Mouse (Mus musculus) limb, embryonic 12.5 days (tissue): Measurements from ENCODE around the gene Helz2. TPM values are rescaled to one million over a fixed set of nuclear protein-coding genes. Genes with fewer than 3 reads are reported as not detected.

Source experiments
- ATAC-seq: fragments of 200-750 bp; cut with Nextera tagmentation; 2 replicates; pipeline ENCODE4 v1.8.0; 2017; ENCODE audit warnings: low read depth, moderate TSS enrichment; ENCODE audit not compliant: insufficient number of reproducible peaks, insufficient read depth, low FRiP score, low TSS enrichment
- H3K27ac ChIP-seq: fragments of 300-500 bp; sonication (generic); 2 replicates; pipeline ENCODE4 v1.5.1; 2016; ENCODE audit warnings: mild to moderate bottlenecking, moderate library complexity
- H3K27me3 ChIP-seq: fragments of 300-500 bp; sonication (generic); 2 replicates; pipeline ENCODE4 v1.6.1; 2016; ENCODE audit warnings: mild to moderate bottlenecking, moderate library complexity
- H3K36me3 ChIP-seq: fragments of 300-500 bp; sonication (generic); 2 replicates; pipeline ENCODE4 v1.6.1; 2016; ENCODE audit warnings: mild to moderate bottlenecking, moderate library complexity
- H3K4me1 ChIP-seq: fragments of 300-500 bp; sonication (generic); replicated peaks from 2 replicates; pipeline ENCODE4 v1.6.1; 2016
- H3K4me2 ChIP-seq: fragments of 300-500 bp; sonication (generic); 2 replicates; pipeline ENCODE4 v1.6.1; 2016; ENCODE audit warnings: mild to moderate bottlenecking, moderate library complexity
- H3K4me3 ChIP-seq: fragments of 300-500 bp; sonication (generic); replicated peaks from 2 replicates; pipeline ENCODE4 v1.5.1; 2016; ENCODE audit warnings: mild to moderate bottlenecking
- H3K9ac ChIP-seq: fragments of 300-500 bp; sonication (generic); replicated peaks from 2 replicates; pipeline ENCODE4 v1.6.1; 2016; ENCODE audit warnings: mild to moderate bottlenecking, moderate library complexity
- H3K9me3 ChIP-seq: fragments of 300-500 bp; sonication (generic); 2 replicates; pipeline ENCODE4 v1.6.1; 2016; ENCODE audit warnings: mild to moderate bottlenecking, moderate library complexity
- WGBS: fragments of 180-500 bp; shearing (Covaris S2); methylation state at CpG from one replicate; pipeline ENCODE4 v1.1.7; 2016; 5-methylcytosine and 5-hydroxymethylcytosine counted together
- polyA plus RNA-seq: library from polyadenylated mRNA; unstranded; fragments of >200 nt; fragmentation: Nextera tagmentation; extraction: Ambion mirVana; gene quantifications from 2 replicates; pipeline ENCODE4 v1.2.1, GENCODE M21; 2016

Helz2 gene
- polyA plus RNA-seq, 1 experiment from 2014 or later, result 1.3 TPM

DNA sequence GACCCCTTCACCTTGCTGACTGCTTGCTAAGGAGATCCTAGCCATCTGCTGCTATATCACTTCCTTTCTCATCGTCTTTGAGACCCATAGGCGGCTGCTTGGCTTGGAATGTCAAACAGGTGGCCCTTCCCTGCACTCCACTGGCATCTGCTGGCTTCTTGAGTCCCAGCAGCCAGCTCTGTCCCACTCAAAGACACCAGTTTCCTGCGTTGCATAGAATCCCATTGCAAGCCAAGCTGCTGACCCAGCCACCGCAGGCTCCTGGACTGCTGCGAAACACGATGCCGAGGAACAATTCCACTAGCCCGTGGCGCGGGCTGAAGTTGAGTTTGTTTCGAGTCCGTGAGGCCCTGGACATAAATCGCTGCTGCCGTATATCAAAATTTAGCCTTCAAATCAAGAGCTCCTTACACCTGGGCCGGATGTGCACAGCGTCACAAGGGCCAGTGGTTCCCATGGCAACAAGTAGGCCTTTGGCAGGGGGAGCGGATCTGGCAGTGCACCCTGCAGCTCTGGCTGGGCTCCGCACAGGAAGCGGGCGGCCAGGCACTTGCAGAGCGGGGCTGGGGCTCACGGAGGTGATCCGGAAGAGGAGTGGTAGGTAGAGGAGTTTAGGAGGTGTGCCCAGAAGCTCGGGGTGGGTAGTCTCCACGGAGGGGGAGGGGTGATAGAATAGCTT lies 22.1 kb downstream of the Helz2 start, which contains the start of gene Fndc11:
Fndc11 (plus strand) TSS at position 476 of the 679 bp plus-strand sequence.
- H3K27me3 ChIP-seq, result no peaks in the 10 kb centered on the region
- H3K27ac ChIP-seq, result peak within 1 kb of the TSS; percentile 89
- ATAC-seq, result peak; percentile 97
- peaks cover 21% of the 10 kb centered on the region for H3K4me1 ChIP-seq
- H3K4me2 ChIP-seq, result peak within 1 kb of the TSS; percentile 62
- H3K36me3 ChIP-seq, result no peaks in the 10 kb centered on the region
- 1% methylated on average over 25 of the region's 25 CpGs for WGBS
- H3K9ac ChIP-seq, result peak within 1 kb of the TSS; percentile 31
- H3K9me3 ChIP-seq, result no peaks in the 10 kb centered on the region
- peak within 1 kb of the TSS; percentile 33 for H3K4me3 ChIP-seq

DNA sequence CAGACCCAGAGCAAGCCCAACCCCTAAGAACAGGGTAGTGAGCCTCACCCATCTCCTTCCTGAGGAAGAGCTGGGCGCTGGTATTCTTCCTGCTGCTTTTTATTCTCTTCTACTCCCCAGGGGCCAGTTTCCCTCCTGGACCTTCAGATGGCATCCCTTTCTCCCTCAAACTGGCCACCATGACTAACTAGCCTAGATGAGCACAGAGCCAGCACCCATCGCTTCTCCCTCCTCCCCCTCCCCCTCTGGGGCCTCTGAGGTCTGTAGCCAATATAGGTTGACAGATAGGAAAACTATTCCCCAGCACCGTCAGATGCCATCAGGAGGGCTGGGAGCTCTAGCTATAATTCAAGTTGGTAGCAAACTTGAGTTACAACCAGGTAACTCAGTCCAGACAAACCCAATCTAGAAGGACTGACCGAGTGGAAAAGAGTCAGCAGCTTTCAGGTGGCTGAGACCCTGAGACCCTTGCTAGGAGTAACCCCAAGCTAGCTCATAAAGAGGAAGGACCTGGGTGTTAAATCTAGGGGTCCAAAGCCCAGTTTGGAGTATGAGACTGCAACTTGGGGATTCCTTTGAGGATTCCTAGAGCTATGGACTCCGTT lies 22.8 kb downstream of the Helz2 start:
- no peak for ATAC-seq
- H3K9me3 ChIP-seq, result no peaks in the 10 kb centered on the region
- H3K27me3 ChIP-seq, result peaks cover 6% of the 10 kb centered on the region
- peaks cover 21% of the 10 kb centered on the region for H3K4me1 ChIP-seq
- H3K4me2 ChIP-seq, result peak overlapping the region; percentile 62
- WGBS, result 41% methylated on average over 5 of the region's 5 CpGs
- H3K9ac ChIP-seq, result no peak overlapping the region
- no peaks in the 10 kb centered on the region for H3K36me3 ChIP-seq
- peak overlapping the region; percentile 89 for H3K27ac ChIP-seq
- H3K4me3 ChIP-seq, result no peak overlapping the region

- no peak overlapping the region for H3K4me2 ChIP-seq
- H3K27ac ChIP-seq, result no peak overlapping the region
- H3K9me3 ChIP-seq, result no peaks in the 10 kb centered on the region
- H3K27me3 ChIP-seq, result peaks cover 36% of the 10 kb centered on the region
- H3K4me1 ChIP-seq, result peaks cover 38% of the 10 kb centered on the region
- H3K36me3 ChIP-seq, result no peaks in the 10 kb centered on the region
- 87% methylated on average over 6 of the region's 6 CpGs for WGBS
- no peak overlapping the region for H3K4me3 ChIP-seq
- no peak overlapping the region for H3K9ac ChIP-seq
- no peak for ATAC-seq
Observed at GRCm38 (mm10) chr2:181216037-181216436, 25.8 kb downstream of the Helz2 start.

GRCm38 (mm10) chr2:181213021-181213445 lies 28.8 kb downstream of the Helz2 start, which contains the start of gene Srms:
Gene Srms (minus strand): TSS chr2:181213185.
- H3K4me2 ChIP-seq, result peak within 1 kb of the TSS; percentile 63
- no peak within 1 kb of the TSS for H3K27ac ChIP-seq
- H3K27me3 ChIP-seq, result peaks cover 43% of the 10 kb centered on the region
- H3K4me3 ChIP-seq, result peak within 1 kb of the TSS; percentile 36
- H3K9ac ChIP-seq, result peak within 1 kb of the TSS; percentile 45
- no peaks in the 10 kb centered on the region for H3K36me3 ChIP-seq
- ATAC-seq, result peak; percentile 76
- peaks cover 17% of the 10 kb centered on the region for H3K4me1 ChIP-seq
- H3K9me3 ChIP-seq, result no peaks in the 10 kb centered on the region
- WGBS, result under 1% methylated on average over 17 of the region's 17 CpGs

DNA sequence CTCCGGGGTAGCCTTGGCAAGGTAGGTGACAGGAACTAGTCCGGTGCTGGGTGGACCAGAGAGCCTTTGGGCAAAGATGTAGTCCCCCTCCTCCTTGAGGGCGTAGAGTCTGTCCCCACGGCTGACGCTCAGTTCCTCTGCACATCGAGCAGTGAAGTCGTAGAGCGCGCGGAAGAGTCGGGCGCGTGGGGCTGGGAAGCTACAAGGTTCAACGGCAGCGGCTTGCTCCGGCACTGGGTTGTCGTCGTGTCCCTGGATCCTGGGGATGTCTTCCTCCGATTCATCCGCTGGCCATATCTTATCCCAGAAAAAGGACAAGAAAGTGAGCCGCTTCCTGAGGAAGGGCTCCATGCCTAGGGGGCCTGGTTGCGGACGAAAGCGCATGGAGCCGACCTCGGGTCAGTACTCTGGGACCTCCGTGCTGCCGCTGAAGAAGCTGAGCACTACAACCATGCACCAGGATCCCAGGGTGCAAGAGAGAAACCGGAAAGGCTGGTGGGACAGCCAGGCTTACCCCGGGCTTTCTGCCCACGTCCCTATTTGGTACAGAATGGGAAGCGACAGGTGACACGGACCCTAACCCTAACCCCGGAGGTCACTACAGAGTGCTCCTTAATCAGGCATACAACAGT lies 29.3 kb downstream of the Helz2 start:
- H3K9ac ChIP-seq, result peak overlapping the region; percentile 45
- no peaks in the 10 kb centered on the region for H3K36me3 ChIP-seq
- WGBS, result 3% methylated on average over 34 of the region's 34 CpGs
- H3K4me2 ChIP-seq, result peak overlapping the region; percentile 63
- no peak overlapping the region for H3K27ac ChIP-seq
- H3K9me3 ChIP-seq, result no peaks in the 10 kb centered on the region
- peak overlapping the region; percentile 36 for H3K4me3 ChIP-seq
- peaks cover 43% of the 10 kb centered on the region for H3K27me3 ChIP-seq
- H3K4me1 ChIP-seq, result peaks cover 17% of the 10 kb centered on the region
- ATAC-seq, result peak; percentile 24; the same call in 1 of the 2 replicates

- 76% methylated on average over 9 of the region's 9 CpGs for WGBS
- Histone ChIP-seq H3K27ac (no peak overlapping the region), H3K9me3 (no peaks in the 10 kb centered on the region), H3K4me3 (no peak overlapping the region), H3K27me3 (peaks cover 8% of the 10 kb centered on the region), H3K4me1 (no peaks in the 10 kb centered on the region), H3K9ac (no peak overlapping the region), H3K36me3 (no peaks in the 10 kb centered on the region), H3K4me2 (no peak overlapping the region)
- no peak for ATAC-seq
Observed at GRCm38 (mm10) chr2:181206118-181206517, 35.7 kb downstream of the Helz2 start.

GRCm38 (mm10) chr2:181205678-181206077 lies 36.1 kb downstream of the Helz2 start:
- H3K4me1 ChIP-seq, result no peaks in the 10 kb centered on the region
- no peak overlapping the region for H3K9ac ChIP-seq
- H3K4me3 ChIP-seq, result no peak overlapping the region
- 0 out of 2 replicates have a peak, but pooled peaks cover 5% of the 10 kb centered on the region for H3K27me3 ChIP-seq
- WGBS, result 84% methylated on average over 5 of the region's 5 CpGs
- H3K9me3 ChIP-seq, result no peaks in the 10 kb centered on the region
- H3K36me3 ChIP-seq, result no peaks in the 10 kb centered on the region
- ATAC-seq, result 0 out of 2 replicates have a peak, but pooled peaks have one; percentile 42
- no peak overlapping the region for H3K4me2 ChIP-seq
- H3K27ac ChIP-seq, result no peak overlapping the region

- Histone ChIP-seq H3K4me1 (no peaks in the 10 kb centered on the region), H3K9me3 (no peaks in the 10 kb centered on the region), H3K4me2 (no peak overlapping the region), H3K27ac (no peak overlapping the region), H3K27me3 (no peaks in the 10 kb centered on the region), H3K36me3 (no peaks in the 10 kb centered on the region), H3K4me3 (no peak overlapping the region), H3K9ac (no peak overlapping the region)
- 85% methylated on average over 6 of the region's 6 CpGs for WGBS
- ATAC-seq, result no peak
Observed at GRCm38 (mm10) chr2:181202886-181203285, 38.9 kb downstream of the Helz2 start.

- Histone ChIP-seq H3K9me3 (no peaks in the 10 kb centered on the region), H3K4me1 (no peaks in the 10 kb centered on the region), H3K36me3 (no peaks in the 10 kb centered on the region), H3K4me3 (no peak within 1 kb of the TSS), H3K4me2 (no peak within 1 kb of the TSS), H3K27ac (no peak within 1 kb of the TSS), H3K27me3 (no peaks in the 10 kb centered on the region), H3K9ac (no peak within 1 kb of the TSS)
- no peak for ATAC-seq
- 87% methylated on average over 3 of the region's 3 CpGs for WGBS
Observed at GRCm38 (mm10) chr2:181202422-181202821, 39.4 kb downstream of the Helz2 start, which contains the start of gene Ptk6. Gene Ptk6 (minus strand): TSS chr2:181202789.

DNA sequence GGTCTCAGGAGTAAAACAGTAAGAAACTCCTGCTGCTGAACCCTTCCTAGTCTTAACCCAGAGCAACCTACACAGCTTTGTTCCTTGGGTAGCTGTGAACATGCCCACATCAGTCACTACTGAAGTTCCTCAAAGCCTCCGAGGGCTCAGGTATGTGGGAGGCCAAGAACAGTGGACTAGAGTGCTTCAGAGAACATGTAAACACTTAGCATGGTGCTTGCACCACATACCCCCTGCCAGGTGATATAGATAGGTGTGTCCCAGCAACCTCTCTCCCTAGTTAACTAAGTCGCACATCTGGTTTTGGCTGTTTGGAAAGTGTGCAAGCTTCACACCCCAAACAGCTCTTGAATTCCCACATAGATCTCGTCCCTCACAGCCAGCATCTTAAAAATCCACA lies 40.2 kb downstream of the Helz2 start:
- H3K27me3 ChIP-seq, result no peaks in the 10 kb centered on the region
- WGBS, result 68% methylated on average over 3 of the region's 3 CpGs
- H3K9me3 ChIP-seq, result no peaks in the 10 kb centered on the region
- H3K36me3 ChIP-seq, result no peaks in the 10 kb centered on the region
- H3K4me1 ChIP-seq, result no peaks in the 10 kb centered on the region
- ATAC-seq, result no peak
- no peak overlapping the region for H3K4me3 ChIP-seq
- no peak overlapping the region for H3K27ac ChIP-seq
- H3K9ac ChIP-seq, result no peak overlapping the region
- no peak overlapping the region for H3K4me2 ChIP-seq

- Histone ChIP-seq H3K4me1 (no peaks in the 10 kb centered on the region), H3K27ac (no peak overlapping the region), H3K9me3 (no peaks in the 10 kb centered on the region), H3K9ac (no peak overlapping the region), H3K4me3 (no peak overlapping the region), H3K36me3 (no peaks in the 10 kb centered on the region), H3K27me3 (no peaks in the 10 kb centered on the region), H3K4me2 (no peak overlapping the region)
- WGBS, result 87% methylated on average over 4 of the region's 4 CpGs
- ATAC-seq, result no peak
Observed at GRCm38 (mm10) chr2:181196628-181197300, 45.1 kb downstream of the Helz2 start.
